Comparison of ENCODE assay signal across 9 mouse cellular contexts in the genomic region with DNA sequence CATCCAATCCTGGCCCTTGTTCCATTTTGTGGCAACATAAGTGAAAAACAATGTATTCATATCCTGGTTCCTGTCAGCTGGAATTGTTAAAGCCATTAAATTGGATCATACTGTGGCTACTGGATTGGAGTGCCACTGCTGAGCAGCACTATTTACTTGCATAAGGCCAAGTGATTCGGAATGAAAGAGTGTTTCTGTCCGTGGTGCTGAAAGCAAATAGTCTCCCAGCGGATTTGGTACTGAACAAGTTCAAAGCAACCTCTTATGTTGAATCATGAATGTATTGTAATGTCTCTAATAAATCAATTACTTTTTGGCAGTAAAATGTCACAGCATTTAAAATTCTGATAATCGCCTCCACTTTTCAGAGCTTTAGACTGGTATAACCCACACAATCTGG.
DNase-seq lines count a peak whose midpoint lies in the region; ATAC-seq lines count a peak whose summit lies in the region.
"Had no signal": no experiment of that assay in that cellular context is flagged by ENCODE, and none has a peak within 500 bp of the region (broad histone marks: within the 10 kb centered on the region; RNA-seq: fewer than 3 reads in every experiment).

No protein-coding gene starts in this region.

- no peak overlapping the region for H3K4me2 ChIP-seq in forebrain, embryonic 14.5 days (ENCODE audit: low read length)
- H3K4me2 ChIP-seq in forebrain, embryonic 13.5 days, result no peak overlapping the region
- H3K4me2 ChIP-seq: limb, embryonic 15.5 days had no signal

- ATAC-seq in forebrain, embryonic 14.5 days, result no peak
- no peak for ATAC-seq in forebrain, embryonic 13.5 days
- ATAC-seq in inflammation-experienced regulatory T-cells, adult 6 months, result no peak

- no peak overlapping the region for H3K27ac ChIP-seq in forebrain, embryonic 14.5 days (ENCODE audit: low read depth, low read length)
- H3K27ac ChIP-seq in forebrain, embryonic 13.5 days, result no peak overlapping the region
- H3K27ac ChIP-seq: limb, embryonic 15.5 days had no signal

- H3K4me1 ChIP-seq in forebrain, embryonic 14.5 days (ENCODE audit: control insufficient read depth, insufficient read depth, low read length), result no peaks in the 10 kb centered on the region
- 0 out of 2 replicates have a peak, but pooled peaks cover 5% of the 10 kb centered on the region for H3K4me1 ChIP-seq in forebrain, embryonic 13.5 days
- H3K4me1 ChIP-seq: limb, embryonic 15.5 days had no signal

- DNase-seq in forebrain, embryonic 14.5 days (ENCODE audit: low spot score), result peak; percentile 72
- DNase-seq in urinary bladder, postnatal 36 days (ENCODE audit: low spot score in 2 of 2), result peak; percentile 1 to 11
- DNase-seq in urinary bladder, postnatal 4 days (ENCODE audit: low spot score in 2 of 2), result no peak
- peak; percentile 64 to 69 for DNase-seq in kidney, postnatal 4 days
- no peak for DNase-seq in thymus, postnatal 25 days
- no peak for DNase-seq in cerebellum, adult 11 months

- no peak overlapping the region for H3K9ac ChIP-seq in forebrain, embryonic 14.5 days (ENCODE audit: low read length)
- no peak overlapping the region for H3K9ac ChIP-seq in forebrain, embryonic 13.5 days
- H3K9ac ChIP-seq: limb, embryonic 15.5 days had no signal

- WGBS in forebrain, embryonic 14.5 days, result 8% methylated on average over 4 of the region's 4 CpGs
- 10% methylated on average over 4 of the region's 4 CpGs for WGBS in forebrain, embryonic 13.5 days

- no peaks in the 10 kb centered on the region for H3K36me3 ChIP-seq in forebrain, embryonic 14.5 days (ENCODE audit: control insufficient read depth, insufficient read depth, low read length)
- no peaks in the 10 kb centered on the region for H3K36me3 ChIP-seq in forebrain, embryonic 13.5 days (ENCODE audit: poor library complexity, severe bottlenecking)
- H3K36me3 ChIP-seq: limb, embryonic 15.5 days had no signal

- no peaks in the 10 kb centered on the region for H3K9me3 ChIP-seq in forebrain, embryonic 14.5 days (replicated peaks; ENCODE audit: control insufficient read depth, low read length)
- no peaks in the 10 kb centered on the region for H3K9me3 ChIP-seq in forebrain, embryonic 13.5 days (replicated peaks)
- H3K9me3 ChIP-seq: limb, embryonic 15.5 days had no signal

- no peak overlapping the region for H3K4me3 ChIP-seq in forebrain, embryonic 14.5 days (ENCODE audit: low read depth, low read length)
- no peak overlapping the region for H3K4me3 ChIP-seq in forebrain, embryonic 13.5 days
- H3K4me3 ChIP-seq: limb, embryonic 15.5 days had no signal

- no peaks in the 10 kb centered on the region for H3K27me3 ChIP-seq in forebrain, embryonic 14.5 days (replicated peaks; ENCODE audit: control insufficient read depth, insufficient read depth, low read length)
- H3K27me3 ChIP-seq in forebrain, embryonic 13.5 days, result no peaks in the 10 kb centered on the region
- H3K27me3 ChIP-seq: limb, embryonic 15.5 days had no signal

Comparison
In these comparisons a context has a peak if more than half of its experiments do, and no peak if none do; other contexts are left out.
1. DNase-seq: peak in forebrain, embryonic 14.5 days (single experiment), urinary bladder, postnatal 36 days (2 of 2) and kidney, postnatal 4 days (2 of 2); none in urinary bladder, postnatal 4 days (0 of 2), thymus, postnatal 25 days (single experiment) and cerebellum, adult 11 months (single experiment).